Mouse (Mus musculus) liver, adult 2 months (tissue): ENCODE measurements around the gene Fxyd2. TPM values are rescaled to one million over a fixed set of nuclear protein-coding genes. Genes with fewer than 3 reads are reported as not detected.

Experiments
- DNase-seq: peaks from one replicate; pipeline ENCODE4 v3.0.0-alpha.2; 2011; ENCODE audit warnings: low read depth, low spot score; ENCODE audit errors: extremely low read depth
- H3K27ac ChIP-seq: fragments of 200-500 bp; replicated peaks from 2 replicates; pipeline ENCODE4 v1.5.1; 2012; ENCODE audit warnings: low read depth, mild to moderate bottlenecking, control low read depth, inconsistent platforms, low read length; ENCODE audit not compliant: insufficient read depth
- H3K27me3 ChIP-seq: fragments of 200-500 bp; 2 replicates; pipeline ENCODE4 v1.6.1; 2012; ENCODE audit warnings: mild to moderate bottlenecking, moderate library complexity, low read length, inconsistent platforms; ENCODE audit not compliant: control insufficient read depth, insufficient read depth
- H3K36me3 ChIP-seq: fragments of 200-500 bp; 2 replicates; pipeline ENCODE4 v1.6.1; 2012; ENCODE audit warnings: low read length, inconsistent platforms; ENCODE audit not compliant: control insufficient read depth, insufficient read depth
- H3K4me1 ChIP-seq: fragments of 200-500 bp; 2 replicates; pipeline ENCODE4 v1.6.1; 2011; ENCODE audit warnings: low read length; ENCODE audit not compliant: control insufficient read depth, insufficient read depth
- H3K4me3 ChIP-seq: fragments of 200-500 bp; 2 replicates; pipeline ENCODE4 v1.5.1; 2011; ENCODE audit warnings: low read depth, mild to moderate bottlenecking, control low read depth, low read length, moderate library complexity; ENCODE audit not compliant: insufficient read depth
- H3K79me2 ChIP-seq: fragments of 200-500 bp; 2 replicates; pipeline ENCODE4 v1.6.1; 2012; ENCODE audit warnings: inconsistent platforms, mild to moderate bottlenecking, low read length, moderate library complexity; ENCODE audit not compliant: control insufficient read depth, insufficient read depth
- H3K9ac ChIP-seq: fragments of 200-500 bp; 2 replicates; pipeline ENCODE4 v1.6.1; 2012; ENCODE audit warnings: low read depth, mild to moderate bottlenecking, control low read depth, inconsistent platforms, low read length
- CTCF ChIP-seq: fragments of 200-500 bp; IDR thresholded peaks from 2 replicates; pipeline ENCODE4 v1.5.1; 2011; ENCODE audit warnings: low read depth, low read length, control low read depth
- POLR2A ChIP-seq: fragments of 200-500 bp; IDR thresholded peaks from 2 replicates; pipeline ENCODE4 v1.6.1; 2011; ENCODE audit warnings: low read length, control low read depth; ENCODE audit not compliant: insufficient read depth; ENCODE audit errors: extremely low read depth
- WGBS: fragments of 180-500 bp; shearing (Covaris S2); methylation state at CpG from one replicate; pipeline ENCODE4 v1.1.7; 2018; 5-methylcytosine and 5-hydroxymethylcytosine counted together
- polyA plus RNA-seq: library from polyadenylated mRNA; depleted of rRNA; stranded (reverse); fragments of >200 nt; gene quantifications from 2 replicates; pipeline ENCODE4 v1.2.3, GENCODE M21; 2012
- total RNA-seq: library from RNA; depleted of rRNA; stranded (reverse); fragments of >200 nt; gene quantifications from 2 replicates; pipeline ENCODE4 v1.2.3, GENCODE M21; 2014

Fxyd2 gene
- total and polyA plus RNA-seq, 2 experiments: 0.29 TPM; not detected in 1

- H3K36me3 ChIP-seq: no peaks in the 10 kb centered on the region
- H3K4me1 ChIP-seq: no peaks in the 10 kb centered on the region
- no peak for DNase-seq
- no peaks in the 10 kb centered on the region for H3K27me3 ChIP-seq
- H3K9ac ChIP-seq: no peak overlapping the region
- H3K79me2 ChIP-seq: no peaks in the 10 kb centered on the region
- TF ChIP-seq CTCF (no peak), POLR2A (no peak)
- 53% methylated on average over 5 of the region's 5 CpGs for WGBS
- no peak overlapping the region for H3K4me3 ChIP-seq
- no peak overlapping the region for H3K27ac ChIP-seq
These were observed 6.2 kb downstream of the Fxyd2 start for GRCm38 (mm10) chr9:45405694-45406093.

GRCm38 (mm10) chr9:45406808-45407207 lies 7.3 kb downstream of the Fxyd2 start:
- Histone ChIP-seq H3K4me1 (no peaks in the 10 kb centered on the region), H3K27ac (no peak overlapping the region), H3K27me3 (no peaks in the 10 kb centered on the region), H3K79me2 (no peaks in the 10 kb centered on the region), H3K9ac (no peak overlapping the region), H3K4me3 (no peak overlapping the region), H3K36me3 (no peaks in the 10 kb centered on the region)
- WGBS: 74% methylated on average over 3 of the region's 3 CpGs
- TF ChIP-seq POLR2A: no peak
- no peak for TF ChIP-seq CTCF
- DNase-seq: no peak

- no peaks in the 10 kb centered on the region for H3K4me1 ChIP-seq
- H3K27me3 ChIP-seq: no peaks in the 10 kb centered on the region
- H3K4me3 ChIP-seq: no peak overlapping the region
- H3K27ac ChIP-seq: no peak overlapping the region
- no peak for TF ChIP-seq POLR2A
- TF ChIP-seq CTCF: peak; percentile 83
- no peaks in the 10 kb centered on the region for H3K36me3 ChIP-seq
- WGBS: 36% methylated on average over 33 of the region's 33 CpGs
- H3K79me2 ChIP-seq: no peaks in the 10 kb centered on the region
- H3K9ac ChIP-seq: no peak overlapping the region
- peak; percentile 13 for DNase-seq
These were observed 8.5 kb downstream of the Fxyd2 start for GRCm38 (mm10) chr9:45407706-45408675.

- Histone ChIP-seq H3K9ac (no peak overlapping the region), H3K4me3 (no peak overlapping the region), H3K36me3 (no peaks in the 10 kb centered on the region), H3K79me2 (no peaks in the 10 kb centered on the region), H3K4me1 (no peaks in the 10 kb centered on the region), H3K27me3 (no peaks in the 10 kb centered on the region), H3K27ac (no peak overlapping the region)
- DNase-seq: no peak
- 78% methylated on average over 5 of the region's 5 CpGs for WGBS
- no peak for TF ChIP-seq POLR2A
- no peak for TF ChIP-seq CTCF
These were observed 10.7 kb downstream of the Fxyd2 start for GRCm38 (mm10) chr9:45410193-45410592.

GRCm38 (mm10) chr9:45410614-45411013 lies 11.1 kb downstream of the Fxyd2 start:
- TF ChIP-seq POLR2A (no peak), CTCF (no peak)
- Histone ChIP-seq H3K4me1 (no peaks in the 10 kb centered on the region), H3K4me3 (no peak overlapping the region), H3K9ac (no peak overlapping the region), H3K27ac (no peak overlapping the region), H3K27me3 (no peaks in the 10 kb centered on the region), H3K36me3 (no peaks in the 10 kb centered on the region), H3K79me2 (no peaks in the 10 kb centered on the region)
- WGBS: 97% methylated on average over 2 of the region's 2 CpGs
- DNase-seq: no peak

- Histone ChIP-seq H3K4me3 (no peak overlapping the region), H3K27me3 (no peaks in the 10 kb centered on the region), H3K4me1 (no peaks in the 10 kb centered on the region), H3K27ac (no peak overlapping the region), H3K36me3 (no peaks in the 10 kb centered on the region), H3K9ac (no peak overlapping the region), H3K79me2 (no peaks in the 10 kb centered on the region)
- 90% methylated on average over 3 of the region's 3 CpGs for WGBS
- TF ChIP-seq POLR2A (no peak), CTCF (no peak)
- no peak for DNase-seq
These were observed 11.6 kb downstream of the Fxyd2 start for GRCm38 (mm10) chr9:45411111-45411510.
